Comparison of ENCODE assay signal across 24 mouse cellular contexts in genomic region chr5:33435941-33436340, GRCm38 (mm10). TPM values are rescaled to one million over a fixed set of nuclear protein-coding genes. Genes with fewer than 3 reads are reported as not detected.
DNase-seq lines count a peak whose midpoint lies in the region; TF ChIP-seq lines count a peak whose summit lies in the region.
"Had no signal": no experiment of that assay in that cellular context is flagged by ENCODE, and none has a peak within 500 bp of the region (broad histone marks: within the 10 kb centered on the region; RNA-seq: fewer than 3 reads in every experiment).

No protein-coding gene starts in this region.

- TF ChIP-seq POLR2A in thymus, adult 2 months (IDR thresholded peaks at IDR 0.05; ENCODE audit: control insufficient read depth, extremely low read depth, insufficient read depth, low read length, poor library complexity), result no peak

- H3K4me3 ChIP-seq in thymus, adult 2 months (ENCODE audit: control insufficient read depth, insufficient read depth, low read length), result no peak overlapping the region
- H3K4me3 ChIP-seq: embryonic facial prominence, embryonic 10.5 days; heart, adult 2 months; heart, embryonic 12.5 days; hindbrain, embryonic 10.5 days; hindbrain, embryonic 15.5 days had no signal

- H3K36me3 ChIP-seq in thymus, adult 2 months (ENCODE audit: control insufficient read depth, insufficient read depth, low read length), result no peaks in the 10 kb centered on the region
- H3K36me3 ChIP-seq: embryonic facial prominence, embryonic 10.5 days; heart, embryonic 12.5 days; hindbrain, embryonic 10.5 days; hindbrain, embryonic 15.5 days had no signal

- H3K27ac ChIP-seq in thymus, adult 2 months (ENCODE audit: control insufficient read depth, insufficient read depth, low read length), result no peak overlapping the region
- H3K27ac ChIP-seq: embryonic facial prominence, embryonic 10.5 days; heart, adult 2 months; hindbrain, embryonic 10.5 days; hindbrain, embryonic 15.5 days had no signal

- no peak for TF ChIP-seq CTCF in thymus, adult 2 months (IDR thresholded peaks at IDR 0.05; ENCODE audit: borderline replicate concordance, control insufficient read depth, extremely low read depth, insufficient read depth, low read length, poor library complexity)

- peak; percentile 13 for DNase-seq in thymus, postnatal 0 days (ENCODE audit: low spot score)
- DNase-seq in thymus, adult 2 months, result no peak
- DNase-seq in R1 (ENCODE audit: low read depth, low spot score), result peak; percentile 25
- peak; percentile 35 for DNase-seq in induced T-regulatory cell, adult 2 months (ENCODE audit: low read depth)
- peak; percentile 15 to 32 for DNase-seq in thymus, postnatal 36 days
- DNase-seq in embryo, embryonic 10 days (ENCODE audit: low spot score), result no peak
- DNase-seq in urinary bladder, adult 18-20 months (ENCODE audit: low spot score in 2 of 2), result no peak
- no peak for DNase-seq in cerebellum, postnatal 25 days
- DNase-seq: adrenal gland, postnatal 14 days; cerebellum, adult 11-12 months; cerebellum, adult 9-10 months; cerebellum, postnatal 36 days; gastrocnemius, postnatal 14 days had no signal

- peaks cover 20% of the 10 kb centered on the region for H3K27me3 ChIP-seq in thymus, adult 2 months (ENCODE audit: control insufficient read depth, insufficient read depth, low read length)

- H3K4me1 ChIP-seq in thymus, adult 2 months (replicated peaks; ENCODE audit: control insufficient read depth, insufficient read depth, low read length), result peaks cover 4% of the 10 kb centered on the region

- WGBS in thymus, adult 2 months, result 3% methylated on average over 4 of the region's 4 CpGs

RNA-seq across cellular contexts. Expression of gene Nkx1-1, which starts 2.2 kb away (rescaled TPM):
- not detected in 2 replicates for polyA plus RNA-seq in thymus, postnatal 0 days (2015; fragmentation: Nextera tagmentation; extraction: Ambion mirVana)
- 0.10 TPM in 1 of 2 replicates, not detected in the other for polyA plus RNA-seq in thymus, adult 2 months (2012; rRNA removed)
- polyA plus RNA-seq: activated CD4-positive, CD25-positive, alpha-beta regulatory T cell, adult 4 months; embryonic facial prominence, embryonic 10.5 days; embryonic facial prominence, embryonic 14.5 days; forebrain, embryonic 14.5 days; gonadal fat pad, adult 2 months; heart, adult 2 months; heart, embryonic 12.5 days; heart, embryonic 16.5 days; intestine, embryonic 14.5 days had no signal

RNA-seq across cellular contexts. Expression of gene Uvssa, which starts 57.6 kb away (rescaled TPM):
- polyA plus RNA-seq in thymus, postnatal 0 days (2015; fragmentation: Nextera tagmentation; extraction: Ambion mirVana), result 7.2 and 10.4 TPM in 2 replicates
- 9.7 and 10.6 TPM in 2 replicates for polyA plus RNA-seq in thymus, adult 2 months (2012; rRNA removed)

Comparison
In these comparisons a context has a peak if more than half of its experiments do, and no peak if none do; other contexts are left out.
1. DNase-seq: peak in thymus, postnatal 0 days (single experiment), R1 (single experiment), induced T-regulatory cell, adult 2 months (single experiment) and thymus, postnatal 36 days (2 of 2); none in thymus, adult 2 months (single experiment), embryo, embryonic 10 days (single experiment), urinary bladder, adult 18-20 months (0 of 2) and cerebellum, postnatal 25 days (0 of 2).